Mouse (Mus musculus) retina, postnatal 1 day (tissue): Measurements from ENCODE around the gene Nebl.

ENCODE experiments used
- DNase-seq: peaks from one replicate; pipeline ENCODE4 v3.0.0-alpha.2; 2012

Gene Nebl

DNA sequence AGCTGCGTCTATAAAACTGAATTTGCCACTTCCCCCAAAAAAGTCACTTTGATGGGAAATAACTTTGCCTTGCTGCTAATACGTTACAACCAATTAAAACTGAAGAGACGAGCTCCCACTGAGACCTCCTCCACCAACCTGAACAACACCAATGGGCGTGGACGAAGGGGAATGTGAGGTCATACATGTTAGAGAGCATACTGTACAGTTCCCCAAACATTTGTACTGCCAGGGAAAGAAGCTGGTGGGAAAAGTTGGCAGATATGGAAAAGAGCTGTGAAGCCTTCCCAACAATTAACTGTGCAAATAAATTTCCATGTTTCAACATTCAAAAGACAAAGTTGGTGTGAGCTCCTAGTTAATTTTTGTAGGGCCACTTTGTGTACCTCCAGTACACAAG, 25.3 kb downstream of the Nebl start:
- DNase-seq: no peak

DNA sequence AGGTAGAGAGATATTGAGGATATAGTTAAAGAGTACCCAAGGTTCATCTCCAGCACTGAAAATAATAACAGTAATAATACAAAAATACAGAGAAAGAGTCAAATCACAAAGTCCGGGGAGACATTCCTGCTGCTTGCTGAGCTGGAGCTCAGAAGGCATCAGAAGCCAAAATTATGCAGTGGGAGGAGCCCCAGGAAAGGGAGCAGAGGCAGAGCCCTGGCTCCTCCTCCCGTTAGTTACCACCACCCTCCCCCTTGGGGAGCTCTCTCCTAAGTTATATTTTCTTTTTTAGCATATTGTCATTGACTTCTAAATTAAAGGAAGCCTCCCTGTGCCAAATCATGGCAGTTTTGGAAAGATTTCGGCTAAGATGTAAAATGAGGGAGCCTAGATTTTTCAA, 25.8 kb downstream of the Nebl start:
- no peak for DNase-seq

DNA sequence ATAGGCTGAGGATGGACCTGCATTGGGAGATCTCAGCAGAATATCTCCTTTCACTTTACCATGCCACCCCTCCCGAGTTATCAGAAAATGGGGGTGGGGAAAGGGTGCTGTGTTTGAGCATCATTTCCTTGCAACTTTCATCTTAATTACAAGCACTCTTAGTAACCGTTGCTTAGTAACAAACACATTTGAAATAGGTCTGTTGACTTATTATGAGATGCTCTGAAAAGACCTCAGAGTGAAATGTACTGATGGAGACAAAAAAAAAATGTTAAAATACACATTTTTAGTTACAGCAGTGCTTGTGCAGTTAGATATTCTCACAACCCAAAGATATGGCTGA, 28.1 kb downstream of the Nebl start:
- DNase-seq: no peak

DNA sequence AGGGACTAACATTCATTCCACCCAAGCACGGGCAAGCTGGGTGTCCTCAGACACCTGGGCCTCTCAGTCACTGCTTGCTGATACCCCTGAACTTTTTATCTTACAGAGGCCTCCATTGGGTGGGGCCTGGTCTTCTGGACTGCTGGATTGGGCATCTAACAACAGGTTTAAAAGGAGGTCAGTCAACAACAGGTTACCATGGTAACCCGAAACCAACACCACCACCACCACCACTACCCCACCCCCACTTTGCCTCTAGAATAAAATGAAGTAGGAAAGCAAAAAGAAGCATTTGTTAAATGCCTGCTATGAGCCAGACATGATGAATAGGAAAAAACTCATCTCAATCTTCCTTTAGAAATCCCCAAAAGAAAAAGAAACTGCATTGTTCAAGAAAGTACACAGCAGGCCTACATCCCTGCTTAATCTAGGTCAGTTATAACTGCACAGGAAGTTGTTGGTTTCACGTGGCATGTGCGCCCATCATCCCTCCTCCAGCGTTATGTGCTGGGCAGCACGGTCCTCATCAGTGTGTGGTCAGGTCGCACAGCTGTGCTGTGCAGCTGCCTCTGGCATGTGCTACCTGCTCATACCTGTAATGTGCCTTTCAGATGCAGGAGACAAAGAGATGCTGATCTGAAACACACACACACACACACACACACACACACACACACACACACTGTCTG, 28.6 kb downstream of the Nebl start:
- peak; percentile 49 for DNase-seq

DNA sequence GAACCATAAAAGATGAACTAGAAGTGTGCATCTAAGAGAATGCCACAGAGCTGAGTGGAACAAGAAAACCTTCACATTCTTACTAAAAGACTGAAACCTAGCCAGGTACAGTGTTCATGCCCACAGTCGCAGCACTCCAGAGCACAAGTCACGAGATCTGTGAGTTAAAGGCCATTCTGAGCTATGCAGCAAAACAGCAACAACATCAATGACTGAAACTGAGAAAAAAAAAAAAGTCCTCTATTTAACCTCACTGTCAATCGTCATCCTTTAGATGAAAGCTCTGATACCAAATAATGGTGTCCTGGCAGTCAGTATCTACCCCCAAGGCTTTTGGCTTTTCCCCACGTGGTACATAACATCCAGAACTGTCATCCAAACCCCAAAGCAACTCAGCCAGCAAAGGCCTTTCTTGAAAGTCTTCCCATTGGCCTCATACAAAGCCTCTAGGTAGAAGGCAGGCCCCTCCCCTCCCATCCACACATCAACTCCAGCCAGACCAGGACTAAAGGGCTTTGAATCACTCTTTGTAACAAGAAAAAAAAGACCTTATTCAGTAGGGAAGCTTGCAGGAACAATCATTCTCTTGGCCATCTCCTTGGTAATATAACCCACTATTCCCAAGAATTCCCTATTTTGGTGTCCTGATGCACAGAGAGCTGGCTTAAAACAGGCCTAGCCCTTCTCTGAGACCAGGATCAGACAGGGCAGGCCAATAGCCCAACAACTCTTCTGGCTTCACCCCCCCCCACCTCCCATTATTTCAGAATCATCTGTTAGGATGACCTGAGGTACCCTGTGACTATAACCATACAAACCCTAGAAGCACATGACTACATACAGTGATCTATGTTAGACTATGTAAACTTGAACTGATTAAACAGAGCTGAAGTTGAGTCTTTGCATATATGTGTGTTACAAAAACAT, 32.8 kb downstream of the Nebl start:
- DNase-seq: no peak

DNA sequence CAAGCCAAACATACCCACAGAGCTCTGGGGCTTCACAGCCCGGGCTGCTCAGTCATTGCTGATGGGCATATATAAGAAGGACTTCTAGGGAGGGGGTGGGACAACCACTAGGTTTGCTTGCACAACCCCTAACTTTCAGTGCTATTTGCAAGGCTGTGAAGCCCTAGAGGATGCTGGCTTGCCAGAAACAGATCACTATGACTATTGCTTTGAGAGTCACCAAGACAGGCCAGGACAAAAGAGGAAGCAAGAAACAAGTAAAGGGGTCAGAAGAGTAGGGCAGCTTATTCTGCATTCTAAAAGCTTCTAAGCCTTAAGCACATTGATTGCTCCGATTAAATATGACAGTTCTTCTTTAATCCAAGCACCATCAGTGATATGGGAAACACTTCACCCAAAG, 38.3 kb downstream of the Nebl start:
- DNase-seq: no peak

DNA sequence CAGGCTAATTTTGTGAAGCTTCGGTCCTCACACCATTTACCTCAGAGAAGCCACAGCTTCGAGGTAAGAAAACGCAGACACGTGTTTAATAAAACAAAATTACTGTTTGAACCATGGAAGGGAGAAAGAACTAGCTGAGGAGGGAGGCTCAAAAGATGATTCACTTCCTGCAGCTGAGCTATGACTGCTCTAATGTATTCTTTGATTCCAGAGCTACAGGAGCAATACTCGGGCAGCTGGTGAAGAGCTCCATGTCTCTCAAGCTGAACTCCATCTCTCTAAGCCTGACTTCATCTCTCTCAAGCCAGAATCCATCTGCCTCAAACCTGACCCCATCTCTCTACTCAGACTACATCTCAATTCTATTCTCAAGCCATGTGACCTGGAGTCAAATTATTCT, 41.0 kb downstream of the Nebl start:
- no peak for DNase-seq

DNA sequence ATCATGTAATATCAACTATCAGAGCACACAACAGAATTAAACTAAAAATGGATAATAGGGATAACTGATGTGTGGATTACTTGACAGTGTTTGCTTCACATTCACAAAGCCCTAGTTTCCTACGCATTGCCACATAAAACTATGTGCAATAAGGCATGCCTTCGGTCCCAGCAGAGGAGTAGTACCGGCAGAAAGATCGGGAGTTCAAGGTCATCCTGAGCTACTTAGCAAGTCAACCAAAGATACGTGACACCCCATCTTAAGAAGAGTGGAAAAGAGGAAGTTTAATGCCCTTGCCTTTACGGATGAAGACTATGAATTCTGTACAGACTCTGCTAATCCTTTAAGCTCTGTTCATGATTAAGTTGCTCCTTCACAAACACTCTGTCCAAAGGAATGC, 44.1 kb downstream of the Nebl start:
- DNase-seq: no peak

DNA sequence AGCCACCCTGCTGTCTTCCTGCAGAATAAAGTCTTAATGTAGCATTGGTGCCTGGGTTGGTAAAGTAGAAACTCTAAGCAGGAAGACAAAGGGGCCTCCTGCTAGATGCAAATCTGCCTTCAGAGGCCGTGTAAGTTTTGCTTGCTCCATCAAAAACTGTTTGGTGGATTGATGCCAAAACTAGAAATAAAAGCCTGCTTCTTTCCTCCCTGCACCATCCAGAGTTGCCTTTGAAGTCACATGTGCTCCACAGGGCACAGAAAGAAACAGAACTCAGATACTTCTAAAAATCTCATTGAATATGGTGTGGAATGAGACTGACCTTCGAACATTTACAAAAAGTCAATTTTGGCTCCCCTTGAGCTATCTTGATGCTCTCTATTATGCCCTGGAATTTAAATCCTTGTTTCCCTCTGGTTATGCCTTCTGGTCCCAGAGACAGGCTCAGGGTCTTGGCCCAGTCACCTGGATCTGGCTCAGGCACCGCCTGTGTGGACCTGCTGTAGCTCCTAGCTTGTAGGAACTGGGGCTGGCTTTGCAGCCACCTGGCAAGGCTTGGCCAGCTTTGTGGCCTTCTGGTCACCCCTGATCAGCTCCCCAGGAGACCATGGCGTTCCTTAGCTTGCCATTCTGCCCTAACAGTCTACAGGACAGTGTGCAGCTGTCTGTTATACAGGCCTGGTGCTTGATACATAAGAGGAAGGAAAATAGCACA, 47.8 kb downstream of the Nebl start:
- DNase-seq: no peak

DNA sequence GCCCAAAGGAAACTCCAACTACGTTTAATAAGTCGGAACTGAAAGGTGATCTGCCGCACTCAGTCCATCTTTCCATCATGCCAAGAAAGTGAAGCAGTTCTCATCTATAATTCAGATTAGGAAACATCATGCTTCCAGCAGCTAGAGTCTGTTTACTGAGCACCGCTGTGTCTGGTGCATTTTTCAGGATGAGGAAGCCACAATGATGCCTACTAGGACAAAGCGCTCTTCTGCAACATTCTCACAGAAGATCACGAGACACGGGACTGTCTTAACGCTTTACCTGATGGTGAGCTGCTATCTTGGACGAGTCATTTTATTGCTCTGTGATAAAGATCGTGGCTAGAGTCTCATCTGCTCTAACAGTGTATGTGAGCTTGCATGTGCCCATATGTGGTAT, 59.1 kb downstream of the Nebl start:
- no peak for DNase-seq

DNA sequence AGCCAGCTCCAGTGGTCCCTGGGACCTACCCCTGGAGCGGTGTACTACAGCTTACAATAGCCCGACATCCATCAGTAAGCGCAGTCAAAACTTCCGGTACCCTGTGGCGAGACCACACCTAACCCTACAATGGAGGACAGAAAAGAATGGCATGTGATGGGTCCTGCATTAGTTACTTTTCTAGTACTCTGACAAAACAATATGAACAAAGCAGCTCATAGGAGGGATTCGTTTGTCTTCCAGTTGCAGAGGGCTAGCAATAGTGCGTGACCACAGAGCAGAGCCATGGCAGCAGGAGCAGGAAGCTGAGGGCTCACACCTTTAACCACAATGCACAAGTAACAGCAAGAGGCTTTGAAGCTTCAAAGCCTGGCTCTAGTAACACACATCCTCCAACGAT, 59.7 kb downstream of the Nebl start:
- DNase-seq: no peak

DNA sequence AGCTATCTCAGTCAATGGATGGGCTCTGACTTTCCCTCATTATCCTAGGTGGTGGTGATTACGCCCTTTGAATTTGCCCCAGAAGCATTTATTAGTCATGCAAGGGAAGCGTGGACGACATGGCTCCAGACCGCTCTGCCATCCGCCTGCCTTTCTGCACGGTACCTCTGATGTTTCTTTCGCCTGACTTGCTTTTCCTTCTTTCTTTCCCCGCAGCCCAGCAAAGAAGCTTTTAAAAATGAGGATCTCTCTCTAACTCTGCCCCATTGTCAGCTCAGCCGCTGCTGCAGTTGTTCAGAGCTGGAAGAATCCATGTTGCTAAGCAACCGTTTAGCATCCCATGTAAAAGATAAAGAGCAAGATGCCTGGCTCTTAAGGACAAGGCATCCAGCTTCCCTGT, 61.3 kb downstream of the Nebl start:
- peak; percentile 74 for DNase-seq

DNA sequence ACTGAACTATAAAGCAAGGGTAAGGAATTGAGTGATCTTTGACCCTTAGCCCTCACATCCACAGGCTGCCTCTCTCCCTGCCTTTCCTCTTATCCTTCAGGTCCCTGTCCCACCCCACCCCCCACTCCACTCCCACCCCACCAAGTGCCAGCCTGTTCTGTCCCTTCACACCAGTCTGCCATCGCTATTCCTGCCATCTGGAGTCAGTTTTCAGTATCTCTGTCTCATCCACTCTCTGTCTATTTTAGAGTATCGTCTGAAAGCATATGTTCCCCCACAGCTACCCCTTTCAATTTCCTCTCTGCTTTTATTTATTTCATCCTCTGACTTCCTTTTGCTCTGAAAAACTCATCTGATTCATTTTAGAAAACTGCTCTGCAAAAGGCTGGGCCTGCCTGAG, 62.3 kb downstream of the Nebl start:
- no peak for DNase-seq

DNA sequence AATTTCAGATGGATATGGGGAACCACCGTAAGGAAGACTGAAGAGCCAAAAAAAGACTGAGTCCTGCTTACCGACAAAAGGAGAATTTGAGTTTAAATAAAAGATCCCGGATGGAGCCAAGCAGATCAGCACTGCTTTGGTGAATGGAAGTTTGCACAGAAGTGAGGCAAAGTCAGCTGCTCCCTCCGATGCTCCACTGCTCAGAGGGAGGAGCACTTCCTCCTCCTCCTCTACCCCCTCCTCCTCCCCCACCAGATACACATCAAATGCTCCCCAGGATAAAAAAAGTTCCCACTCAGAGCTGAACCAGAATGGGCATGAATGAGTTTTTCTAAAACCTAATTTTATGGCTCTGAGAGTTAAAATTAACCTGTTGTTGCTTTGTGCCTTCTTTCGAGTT, 73.1 kb downstream of the Nebl start:
- DNase-seq: no peak

DNA sequence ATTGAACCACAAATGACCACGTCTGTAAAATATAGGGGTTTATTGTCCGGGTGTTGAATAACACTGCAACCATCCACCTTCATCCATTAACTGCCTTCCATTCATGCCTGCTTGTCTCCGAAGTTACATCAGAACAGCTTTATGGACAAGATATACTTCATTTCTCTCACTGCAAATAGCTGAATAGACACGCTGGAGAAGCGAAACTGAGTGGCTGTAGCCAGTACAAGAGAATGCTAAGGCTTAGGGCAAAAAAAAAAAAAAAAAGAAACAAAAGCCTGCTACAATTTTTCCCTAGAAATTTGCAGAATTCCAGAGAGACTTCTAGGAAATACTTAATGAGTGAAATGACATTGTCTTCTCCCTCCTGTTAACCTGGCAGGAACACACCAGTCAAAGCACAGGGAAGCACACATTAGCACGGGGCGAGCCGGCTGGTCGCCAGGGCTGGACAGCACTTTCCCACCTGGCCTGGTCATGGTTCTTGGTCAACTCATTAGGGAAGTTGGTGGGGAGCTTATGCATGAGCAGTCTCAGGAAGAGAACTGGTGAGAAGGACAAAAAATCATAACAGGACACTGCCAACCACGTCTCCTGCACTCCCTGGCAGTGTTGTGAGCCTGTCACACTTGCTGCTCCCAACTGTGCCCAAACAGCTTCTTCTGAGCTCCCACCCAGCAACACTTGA, 81.0 kb downstream of the Nebl start:
- no peak for DNase-seq

DNA sequence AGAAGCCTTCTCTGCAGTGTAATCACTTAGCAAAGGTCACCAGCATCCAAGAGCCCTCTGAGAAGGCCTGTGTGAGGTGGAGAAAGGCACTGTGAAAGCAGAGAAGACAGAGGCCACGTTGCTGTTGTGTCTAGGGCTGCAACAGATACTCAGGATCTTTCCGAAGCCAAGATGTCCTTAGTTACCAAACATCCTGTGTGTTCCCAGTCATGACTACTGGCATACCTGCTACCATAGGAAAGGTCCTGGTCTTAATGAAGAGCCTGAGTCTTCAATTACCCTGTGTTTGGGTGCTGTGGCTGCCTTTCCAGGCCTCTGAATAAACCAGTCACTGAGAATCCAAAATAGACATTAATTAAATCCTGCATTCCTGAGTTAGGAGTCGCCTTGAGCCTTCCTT, 81.5 kb downstream of the Nebl start:
- no peak for DNase-seq

DNA sequence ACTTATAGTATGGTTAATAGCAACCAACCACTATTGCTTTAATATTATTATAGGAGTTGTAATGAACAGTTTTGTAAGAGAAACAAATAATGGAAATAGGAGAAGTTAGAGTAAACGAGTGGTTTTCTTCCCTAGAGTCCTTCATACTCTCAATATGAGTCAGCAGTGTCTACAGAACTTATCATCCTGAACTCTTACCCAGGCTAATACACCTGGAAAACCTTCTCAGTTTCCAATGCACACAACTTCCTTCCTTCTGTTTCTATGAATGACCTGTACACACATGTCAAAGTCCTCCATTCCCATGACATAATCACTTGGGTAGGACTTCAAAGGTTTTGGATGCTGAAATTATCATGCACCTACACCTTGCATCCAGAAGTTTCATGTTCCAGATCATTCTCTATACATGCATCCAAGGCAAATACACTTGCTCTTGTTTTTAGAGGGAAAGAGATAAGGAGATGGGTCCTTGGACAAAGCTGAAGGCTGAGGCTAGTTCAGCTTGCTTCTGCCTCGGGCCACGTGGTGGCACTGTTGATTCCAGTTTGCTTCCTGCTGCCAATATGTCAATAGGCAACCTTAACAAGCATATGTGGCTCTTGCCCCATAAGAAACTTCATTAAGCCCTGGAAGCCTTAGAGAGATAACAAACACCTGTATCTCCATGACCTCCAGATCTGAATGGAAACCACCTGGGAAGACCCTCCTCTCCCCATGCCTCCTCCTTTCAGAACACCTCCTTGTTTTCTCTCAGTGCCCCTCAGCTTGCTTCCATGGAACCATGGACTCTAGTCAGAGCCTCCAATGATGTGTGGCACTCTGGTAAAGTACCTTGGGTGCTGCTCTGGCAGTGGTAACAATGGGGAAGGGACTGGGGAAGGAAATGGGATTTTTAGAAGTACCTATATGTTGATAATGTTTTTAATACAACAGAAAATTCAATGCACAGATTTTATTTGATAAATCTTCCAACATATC, 86.7 kb downstream of the Nebl start:
- DNase-seq: peak; percentile 67

DNA sequence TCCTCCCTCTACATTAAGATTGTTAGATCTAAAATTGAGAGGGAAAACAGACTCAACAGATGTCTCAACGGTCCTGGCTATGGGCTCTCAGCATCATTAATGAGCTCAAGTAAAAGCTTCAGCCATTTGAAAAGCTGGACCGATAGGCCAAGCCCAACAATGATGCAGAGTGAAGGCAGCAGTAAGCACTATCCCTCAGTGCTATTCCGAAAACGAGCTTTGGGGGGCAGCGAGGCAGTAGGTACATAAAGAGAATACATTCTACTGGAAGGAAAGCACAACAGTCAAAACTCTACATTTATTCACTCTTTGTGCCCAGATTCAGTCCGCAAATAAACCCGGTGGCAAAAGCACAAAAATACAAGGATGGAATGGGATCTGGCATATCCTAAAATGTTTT, 87.4 kb downstream of the Nebl start:
- no peak for DNase-seq

DNA sequence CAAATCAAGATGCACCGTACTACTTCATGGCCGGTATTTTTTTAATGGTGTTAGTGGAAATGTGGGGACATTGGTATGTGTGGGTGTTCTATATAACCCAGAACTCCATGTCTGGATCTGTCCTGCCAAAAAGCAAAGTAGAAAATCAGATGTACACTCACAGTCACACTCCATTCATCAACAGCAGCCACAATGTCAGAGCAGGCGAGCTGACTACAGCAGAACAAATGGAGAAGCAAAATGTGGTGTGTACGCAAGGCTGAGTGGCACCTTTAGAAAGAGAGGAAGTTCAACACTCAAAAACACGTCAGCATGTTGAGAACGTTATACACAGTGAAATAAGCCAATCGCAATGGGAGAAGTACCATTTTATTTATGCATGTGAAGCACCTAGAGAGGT, 88.5 kb downstream of the Nebl start:
- no peak for DNase-seq

DNA sequence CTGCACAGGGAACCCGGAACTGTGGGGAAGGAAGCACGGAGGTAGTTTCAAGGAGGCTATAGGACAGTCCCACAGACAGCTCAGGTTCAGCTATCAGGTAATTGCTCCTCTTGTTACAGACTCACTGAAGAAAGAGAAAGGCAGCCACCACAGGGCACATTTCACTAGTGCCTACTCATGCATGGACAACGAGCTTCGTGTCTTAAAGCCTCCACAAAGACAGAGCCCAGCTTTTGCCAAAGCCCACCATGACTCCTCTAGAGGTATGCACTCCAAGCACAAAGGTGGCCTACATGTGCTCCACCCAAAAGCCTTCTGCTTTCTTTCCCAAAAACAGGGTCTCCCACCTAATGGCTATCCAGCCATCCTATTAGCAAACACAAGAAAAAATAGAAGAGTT, 90.4 kb downstream of the Nebl start:
- DNase-seq: no peak

DNA sequence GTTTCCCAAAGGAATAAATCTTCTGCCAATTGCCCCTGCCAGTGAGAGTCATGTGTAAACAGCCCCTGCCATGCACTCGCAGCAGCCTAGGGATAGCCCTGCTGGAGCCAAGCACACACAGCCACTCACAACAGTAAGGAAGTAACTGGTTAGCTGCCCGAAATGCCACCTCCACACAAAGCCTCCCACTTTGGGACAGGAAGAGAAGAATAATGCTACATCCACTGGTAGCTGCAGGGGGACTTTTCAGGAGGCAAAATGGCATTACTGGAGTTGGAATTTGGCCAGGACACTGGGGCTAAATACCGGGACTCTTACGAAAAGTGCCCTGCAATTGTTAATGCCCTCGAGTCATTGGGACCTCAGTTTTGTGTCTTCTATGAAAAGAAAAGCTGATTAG, 92.6 kb downstream of the Nebl start:
- DNase-seq: peak; percentile 44

DNA sequence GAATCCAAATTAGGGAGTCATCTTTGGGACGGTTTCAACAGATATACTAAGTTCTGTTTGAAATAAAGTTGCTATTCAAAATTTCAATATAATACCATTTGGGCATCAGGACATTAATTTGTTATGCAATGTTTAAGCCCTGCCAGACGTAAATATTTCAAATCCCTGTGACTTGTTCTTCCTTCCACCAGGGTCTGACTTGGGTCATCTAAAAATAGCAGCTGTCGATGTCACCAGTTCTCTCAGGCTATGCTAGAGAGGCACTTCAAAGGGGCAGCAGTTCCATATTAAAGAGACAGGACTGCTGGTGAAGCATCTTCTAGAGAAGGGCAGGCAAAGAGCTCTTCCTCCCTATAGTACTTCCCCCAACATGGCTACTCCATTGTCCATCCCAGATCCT, 107.3 kb downstream of the Nebl start:
- no peak for DNase-seq
